Mouse (Mus musculus) kidney, adult 11 months (tissue): ENCODE results near the gene Ppox.
A peak's percentile ranks its signal among the peaks of the same experiment; 100 is the strongest.

Source experiments
- DNase-seq: peaks from one replicate; pipeline ENCODE4 v3.0.0; 2022

Ppox gene

DNA sequence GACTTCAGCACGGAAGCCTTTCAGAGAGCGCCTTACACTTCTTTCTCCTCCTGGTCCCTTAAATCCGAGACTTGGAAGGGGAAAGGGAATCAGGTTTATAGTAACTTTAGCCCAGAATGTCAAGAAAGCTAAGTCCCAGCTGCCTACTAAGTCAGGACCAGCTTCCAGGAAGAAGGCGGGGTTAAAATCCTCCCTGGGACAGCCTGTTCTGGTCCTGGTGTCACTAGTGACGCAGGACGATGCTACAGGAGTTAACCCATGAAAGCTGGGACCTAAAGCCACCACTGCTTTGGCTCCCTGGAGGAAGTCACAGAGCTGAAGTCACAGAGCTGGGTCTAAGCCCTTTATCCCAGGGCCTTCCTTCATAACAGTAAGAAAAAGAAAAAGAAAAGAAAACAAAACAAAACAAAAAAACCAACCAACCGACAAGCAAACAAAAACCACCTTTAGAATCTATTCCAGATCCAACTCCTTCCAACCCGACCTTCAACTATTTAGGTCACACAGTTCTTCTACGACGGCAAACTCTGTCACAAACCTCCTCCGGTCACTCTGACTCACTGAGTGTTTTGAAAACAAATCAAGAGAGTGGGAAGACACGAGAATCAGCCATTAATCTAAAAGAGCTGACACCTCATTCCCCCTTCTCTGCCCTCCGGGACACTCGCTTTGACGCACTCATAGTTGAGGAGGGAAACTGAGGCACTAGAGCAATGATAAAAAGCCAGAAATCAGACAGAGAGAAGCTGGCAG, 40.8 kb downstream of the Ppox start:
- peak; percentile 58 for DNase-seq

GRCm38 (mm10) chr1:171238463-171238862, 42.5 kb downstream of the Ppox start:
- DNase-seq, result peak; percentile 53

DNA sequence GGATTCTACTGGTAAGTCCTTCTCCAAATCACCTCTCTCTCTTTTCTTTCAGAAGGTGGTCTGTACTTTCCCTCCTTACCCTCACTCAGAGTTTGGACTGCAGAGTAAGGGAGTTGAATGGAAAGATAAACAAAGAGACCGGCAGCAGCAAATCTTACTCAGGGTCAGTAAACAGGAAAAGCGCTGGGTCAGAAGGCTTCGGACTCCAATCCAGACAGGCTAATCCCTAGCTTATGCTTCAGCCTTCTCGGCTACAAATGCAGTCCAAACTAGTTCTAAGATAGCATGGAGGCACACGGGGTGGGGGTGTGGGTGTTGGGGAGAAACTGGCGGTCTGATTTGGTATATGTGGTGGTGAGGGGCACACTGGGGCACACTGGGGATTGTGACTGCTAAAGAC, 43.5 kb downstream of the Ppox start:
- DNase-seq, result no peak

- DNase-seq, result no peak
Observed at GRCm38 (mm10) chr1:171235791-171236190, 45.2 kb downstream of the Ppox start.

- DNase-seq, result no peak
Observed at GRCm38 (mm10) chr1:171234538-171234937, 46.4 kb downstream of the Ppox start.

DNA sequence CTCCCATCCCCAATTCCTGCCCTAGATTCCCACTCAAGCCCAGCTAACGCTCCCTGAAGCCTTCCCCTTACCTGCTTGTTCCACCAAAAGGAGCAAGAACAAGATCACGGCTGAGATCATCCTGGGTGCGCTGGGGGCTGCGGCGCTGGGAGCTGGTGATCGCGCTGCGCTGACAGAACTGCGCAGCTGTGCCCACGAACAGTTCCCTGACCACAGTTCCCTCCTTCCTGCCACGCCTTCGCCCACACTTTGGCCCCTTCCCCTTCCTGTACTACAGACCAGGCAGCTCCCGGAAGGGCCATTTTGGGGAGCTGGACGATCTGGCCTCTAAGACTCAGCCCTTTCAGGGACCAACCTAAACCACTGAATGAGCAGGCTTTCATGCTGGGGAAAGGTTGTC, 46.9 kb downstream of the Ppox start, which contains the start of gene Fcer1g:
Gene Fcer1g, minus strand, starts transcription at position 240 of the 400 bp plus-strand sequence.
- no peak for DNase-seq

DNA sequence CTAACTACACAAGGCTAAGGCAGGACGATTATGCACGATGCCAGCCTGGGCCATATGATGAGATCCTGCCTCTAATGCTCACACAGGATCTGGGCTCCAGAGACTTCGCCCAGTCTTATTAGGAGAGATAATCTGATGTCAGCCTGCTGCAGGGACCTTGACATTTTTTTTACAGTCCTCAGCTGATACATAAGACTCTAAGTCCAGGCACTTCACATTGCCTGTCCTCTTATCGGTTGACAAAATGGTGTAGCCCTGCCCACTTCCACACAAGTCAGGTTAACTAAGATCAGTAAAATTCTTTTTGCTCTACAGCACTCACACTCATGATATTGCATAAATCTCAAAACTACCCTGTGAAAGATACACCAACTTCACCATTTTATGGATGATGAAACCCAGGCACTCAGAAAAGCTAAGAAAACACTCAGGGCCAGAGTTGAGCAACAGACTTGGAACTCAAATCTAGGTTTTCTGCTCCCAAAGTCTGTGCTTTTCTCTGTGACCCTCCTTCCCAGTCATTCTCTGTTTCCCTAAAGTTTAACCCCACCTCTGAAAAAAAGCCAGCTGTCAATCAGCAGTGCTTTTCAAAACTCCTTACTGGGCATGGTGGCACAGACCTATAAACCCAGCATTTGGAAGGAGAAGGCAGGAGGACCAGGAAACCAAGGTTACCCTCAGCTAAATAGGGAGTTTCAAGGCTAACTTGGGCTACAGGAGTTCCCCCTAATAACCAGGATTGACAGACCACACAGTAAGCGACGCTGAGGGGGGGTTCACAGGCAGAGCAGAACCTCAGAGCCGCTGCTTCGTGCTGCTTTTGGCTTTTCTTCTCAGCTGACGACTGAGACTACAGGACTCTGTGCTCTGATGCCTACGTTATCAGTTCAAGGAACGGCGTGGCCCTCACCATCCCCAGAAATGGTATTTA, 47.9 kb downstream of the Ppox start:
- no peak for DNase-seq

DNA sequence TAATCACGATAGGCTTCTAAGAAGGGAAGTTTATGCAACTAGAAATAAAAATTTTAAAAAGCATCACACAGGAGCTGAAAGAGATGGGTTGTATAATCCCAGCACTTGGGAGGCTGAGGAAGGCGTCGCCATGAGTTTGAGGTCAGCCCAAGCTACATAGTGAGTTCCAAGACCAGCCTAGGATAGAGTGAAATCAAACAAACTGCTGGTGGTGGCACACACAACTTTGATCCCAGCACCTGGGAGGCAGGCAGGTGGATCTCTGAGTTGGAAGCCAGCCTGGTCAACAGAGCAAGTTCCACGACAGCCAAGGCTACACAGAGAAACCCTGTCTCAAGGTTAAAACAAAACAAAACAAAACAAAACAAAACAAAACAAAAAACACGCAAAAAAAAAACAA, 48.6 kb downstream of the Ppox start:
- no peak for DNase-seq

DNA sequence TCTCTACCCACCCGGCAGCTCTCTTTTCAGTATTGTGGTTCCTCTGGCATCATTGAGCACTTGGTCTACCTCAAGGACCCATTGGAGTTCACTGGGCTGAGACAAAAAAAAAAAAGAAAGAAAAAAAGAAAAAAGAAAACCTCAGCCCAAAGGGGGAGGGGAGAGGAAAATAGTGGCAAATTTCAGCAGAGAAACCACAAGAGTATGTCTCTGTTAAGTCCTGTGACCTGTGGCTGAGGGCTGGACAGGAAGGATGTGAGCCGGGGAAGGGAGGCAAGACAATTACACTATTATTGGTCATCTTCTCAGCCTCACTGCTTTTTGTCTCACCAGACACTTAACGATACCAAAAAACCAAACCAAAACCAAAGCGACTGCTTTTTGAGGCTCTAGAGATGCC, 49.1 kb downstream of the Ppox start:
- no peak for DNase-seq

DNA sequence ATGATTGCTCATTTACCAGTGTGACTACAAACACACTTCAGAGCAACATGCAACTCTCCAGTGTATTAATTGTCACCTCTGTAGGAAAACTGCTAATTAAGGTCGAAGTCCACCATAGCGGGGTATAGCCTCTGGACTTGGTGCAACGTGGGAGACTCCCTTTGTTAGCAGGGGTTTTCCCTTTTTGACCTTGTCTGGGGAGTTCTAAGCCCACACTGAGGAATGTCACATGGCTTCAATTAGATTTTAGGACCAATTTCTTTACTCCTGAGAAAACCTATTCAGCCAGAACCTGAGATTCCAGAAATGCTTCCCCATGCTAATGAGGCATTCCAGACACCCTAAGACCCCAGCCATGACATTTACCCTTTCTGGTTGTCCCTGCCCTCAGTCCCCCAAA, 50.8 kb downstream of the Ppox start:
- DNase-seq, result no peak

- no peak for DNase-seq
Observed at GRCm38 (mm10) chr1:171229750-171230149, 51.2 kb downstream of the Ppox start.

DNA sequence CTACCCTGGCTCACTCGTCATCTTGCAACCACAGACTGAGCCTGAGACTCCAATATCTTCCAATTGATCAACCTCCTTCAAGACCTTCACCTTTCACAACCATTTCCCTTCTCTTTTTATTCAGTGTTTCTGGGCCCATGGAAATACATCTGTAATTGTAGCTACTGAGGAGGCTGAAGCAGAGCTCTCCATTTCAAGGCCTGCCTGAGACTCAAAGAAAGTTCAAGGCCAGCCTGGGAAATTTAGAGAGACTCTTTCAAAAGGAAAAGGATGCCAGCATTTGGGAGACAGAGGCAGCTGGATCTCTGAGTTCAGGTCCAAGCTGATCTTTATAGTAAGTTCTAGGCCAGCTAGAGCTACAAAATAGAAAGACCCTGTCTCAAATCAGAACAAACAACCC, 53.1 kb downstream of the Ppox start:
- DNase-seq, result no peak

- no peak for DNase-seq
Observed at GRCm38 (mm10) chr1:171226780-171227179, 54.2 kb downstream of the Ppox start.
